ENCODE assay signal across 9 mouse cellular contexts in the genomic region with DNA sequence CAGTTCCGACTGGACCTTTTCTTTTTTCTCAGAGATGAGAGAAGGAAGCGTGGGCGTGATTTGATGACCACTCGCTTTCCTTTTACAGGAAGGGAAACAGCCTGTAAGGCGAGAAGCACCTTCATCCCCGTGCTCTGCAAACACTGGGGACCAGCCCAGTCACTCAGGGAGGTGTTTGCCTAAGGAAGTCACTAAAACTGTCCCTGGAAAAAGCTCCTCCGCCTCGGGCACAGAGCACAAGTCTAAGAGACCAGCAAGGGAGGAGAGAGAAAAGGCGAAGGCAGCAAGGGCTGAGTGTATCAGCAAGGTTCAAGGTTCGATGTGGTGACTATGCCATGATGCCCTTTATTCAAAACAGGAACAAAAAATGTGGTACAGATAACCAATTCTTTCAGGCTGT. TPM values are rescaled to one million over a fixed set of nuclear protein-coding genes. Genes with fewer than 3 reads are reported as not detected.
A peak's percentile ranks its signal among the peaks of the same experiment; 100 is the strongest.
DNase-seq lines count a peak whose midpoint lies in the region; ATAC-seq and TF ChIP-seq lines count a peak whose summit lies in the region.
"Had no signal": no experiment of that assay in that cellular context is flagged by ENCODE, and none has a peak within 500 bp of the region (broad histone marks: within the 10 kb centered on the region; RNA-seq: fewer than 3 reads in every experiment).

No protein-coding gene starts in this region.

- no peak for DNase-seq in heart, adult 2 months
- DNase-seq in heart, postnatal 14 days = no peak
- DNase-seq in thymus, postnatal 14 days = peak; percentile 28
- DNase-seq in thymus, postnatal 0 days (ENCODE audit: low spot score) = no peak
- no peak for DNase-seq in liver, embryonic 14.5 days (ENCODE audit: low read depth in 3 of 3, low spot score in 3 of 3)
- DNase-seq in layer of hippocampus, postnatal 36 days = no peak
- no peak for DNase-seq in layer of hippocampus, adult 9-11 months
- no peak for DNase-seq in cerebellum, adult 18-20 months

- no peaks in the 10 kb centered on the region for H3K27me3 ChIP-seq in heart, adult 2 months (ENCODE audit: control insufficient read depth, insufficient read depth, low read length)
- peaks cover 4% of the 10 kb centered on the region; the same call in 1 of the 2 replicates for H3K27me3 ChIP-seq in liver, embryonic 14.5 days (ENCODE audit: control insufficient read depth, insufficient read depth, low read length)

- H3K79me2 ChIP-seq in heart, adult 2 months (replicated peaks; ENCODE audit: control insufficient read depth, insufficient read depth, low read length) = no peaks in the 10 kb centered on the region

- no peak for ATAC-seq in liver, embryonic 14.5 days (ENCODE audit: insufficient read depth)

- TF ChIP-seq CTCF in heart, adult 2 months (IDR thresholded peaks at IDR 0.05) = no peak
- TF ChIP-seq CTCF in liver, embryonic 14.5 days (IDR thresholded peaks at IDR 0.05; ENCODE audit: low read depth) = no peak

- H3K9ac ChIP-seq in heart, adult 2 months (ENCODE audit: low read depth, low read length) = no peak overlapping the region
- H3K9ac ChIP-seq in liver, embryonic 14.5 days (replicated peaks) = no peak overlapping the region
- H3K9ac ChIP-seq: liver, embryonic 15.5 days had no signal

- TF ChIP-seq EP300 in heart, adult 2 months (IDR thresholded peaks at IDR 0.05; ENCODE audit: insufficient read depth, low read depth, low read length) = no peak
- no peak for TF ChIP-seq EP300 in liver, embryonic 14.5 days (IDR thresholded peaks at IDR 0.05; ENCODE audit: low read depth)

- TF ChIP-seq POLR2A in heart, adult 2 months (IDR thresholded peaks at IDR 0.05; ENCODE audit: insufficient read depth, low read depth, low read length) = no peak

- intact Hi-C loops in heart, adult 2 months (cut with DNase I) = no loop called here
- intact Hi-C loops in heart, postnatal 14 days (cut with DNase I) = no loop called here

- H3K36me3 ChIP-seq in heart, adult 2 months (ENCODE audit: control insufficient read depth, insufficient read depth, low read length) = peaks cover 4% of the 10 kb centered on the region
- no peaks in the 10 kb centered on the region for H3K36me3 ChIP-seq in liver, embryonic 14.5 days (replicated peaks; ENCODE audit: control insufficient read depth, insufficient read depth, low read depth)
- H3K36me3 ChIP-seq: liver, embryonic 15.5 days had no signal

- no peaks in the 10 kb centered on the region for H3K9me3 ChIP-seq in liver, embryonic 14.5 days (ENCODE audit: control insufficient read depth, low read length)
- H3K9me3 ChIP-seq: liver, embryonic 15.5 days had no signal

- WGBS in heart, adult 2 months = 42% methylated on average over 10 of the region's 10 CpGs
- WGBS in liver, embryonic 14.5 days (ENCODE audit: insufficient replicate concordance) = 14% methylated on average over 10 of the region's 10 CpGs

- peak overlapping the region; percentile 20 for H3K4me3 ChIP-seq in heart, adult 2 months
- no peak overlapping the region for H3K4me3 ChIP-seq in liver, embryonic 14.5 days (ENCODE audit: insufficient read depth in 1 of 2, low read depth in 2 of 2, low read length in 2 of 2)
- H3K4me3 ChIP-seq: liver, embryonic 15.5 days had no signal

- peak overlapping the region; percentile 12; the same call in 1 of the 2 replicates for H3K4me2 ChIP-seq in liver, embryonic 14.5 days (ENCODE audit: low read depth)
- H3K4me2 ChIP-seq: liver, embryonic 15.5 days had no signal

- peaks cover 20% of the 10 kb centered on the region for H3K4me1 ChIP-seq in heart, adult 2 months (ENCODE audit: control insufficient read depth, insufficient read depth, low read length)
- peaks cover 0 to 8% of the 10 kb centered on the region in 2 experiments; a peak in 2 of 4 replicates for H3K4me1 ChIP-seq in liver, embryonic 14.5 days (replicated peaks; ENCODE audit: control insufficient read depth in 2 of 2, insufficient read depth in 2 of 2, low read length in 1 of 2)
- H3K4me1 ChIP-seq: liver, embryonic 15.5 days had no signal

- no peak overlapping the region for H3K27ac ChIP-seq in heart, adult 2 months
- H3K27ac ChIP-seq in liver, embryonic 14.5 days = no peak overlapping the region
- H3K27ac ChIP-seq: liver, embryonic 15.5 days had no signal

RNA-seq across cellular contexts. Expression of gene Stk39, which starts 35.8 kb away (rescaled TPM):
- 10 to 100 TPM; 80.9 to 85.2 TPM for total RNA-seq in heart, adult 2 months (2021)
- 26.4 and 34.2 TPM in 2 replicates for polyA plus RNA-seq in heart, adult 2 months (2012; rRNA removed)
- total RNA-seq in heart, postnatal 14 days (2021) = 100 to 1,000 TPM in 1 of 2 experiments, 10 to 100 TPM in 1; 95.6 to 106 TPM
- polyA plus RNA-seq in thymus, postnatal 0 days (2015; fragmentation: Nextera tagmentation; extraction: Ambion mirVana) = 13.1 and 14.7 TPM in 2 replicates
- polyA plus RNA-seq in liver, embryonic 14.5 days (2012; rRNA removed) = 0.57 and 0.93 TPM in 2 replicates
- polyA plus RNA-seq in liver, embryonic 14.5 days (2014; fragmentation: Nextera tagmentation; extraction: Ambion mirVana) = 1.3 and 1.7 TPM in 2 replicates
- total RNA-seq in layer of hippocampus, postnatal 36 days (2021) = 10 to 100 TPM; 65.8 to 68.4 TPM
